Mouse (Mus musculus): ENCODE measurements at regions not wholly inside any gene's neighbourhood (a gene's known extent, or its start where the extent isn't known, plus 50 kb on each side); places are given as distances from the start of the nearest gene placed in this dataset.

GRCm38 (mm10) chr11:63287766-63288165 lies 159.0 kb downstream of the Pmp22 start:
- no peak for TF ChIP-seq CTCF (conservative IDR thresholded peaks at IDR 0.05; ENCODE audit: low read length)
- TF ChIP-seq NANOG (IDR thresholded peaks at IDR 0.05; ENCODE audit: borderline replicate concordance, low read length), result no peak

All from E14TG2a.4 (cell line).